Mouse (Mus musculus): ENCODE data around the gene Hmgcs2. TPM values are rescaled to one million over a fixed set of nuclear protein-coding genes. Genes with fewer than 3 reads are reported as not detected.

Gene Hmgcs2
- polyA plus RNA-seq, 1 experiment from 2014 or later: 10.8 TPM

- Histone ChIP-seq H3K4me3 (replicated peaks; ENCODE audit: low read length) (no peak overlapping the region), H3K27ac (ENCODE audit: low read length) (no peak overlapping the region), H3K27me3 (replicated peaks; ENCODE audit: control insufficient read depth, insufficient read depth, low read length) (no peaks in the 10 kb centered on the region), H3K4me2 (ENCODE audit: low read length) (no peak overlapping the region), H3K9ac (replicated peaks; ENCODE audit: low read depth, low read length) (no peak overlapping the region), H3K9me3 (ENCODE audit: control insufficient read depth, low read length) (no peaks in the 10 kb centered on the region), H3K36me3 (ENCODE audit: control insufficient read depth, insufficient read depth) (no peaks in the 10 kb centered on the region), H3K4me1 (replicated peaks; ENCODE audit: control insufficient read depth, insufficient read depth, low read length) (peaks cover 26% of the 10 kb centered on the region)
- 86% methylated on average over 17 of the region's 17 CpGs for WGBS
- no peak for ATAC-seq
Measured at GRCm38 (mm10) chr3:98340818-98341594, 60.8 kb downstream of the Hmgcs2 start.

- no peaks in the 10 kb centered on the region for H3K36me3 ChIP-seq (ENCODE audit: control insufficient read depth, insufficient read depth)
- H3K4me2 ChIP-seq (ENCODE audit: low read length): no peak overlapping the region
- peaks cover 6% of the 10 kb centered on the region for H3K4me1 ChIP-seq (replicated peaks; ENCODE audit: control insufficient read depth, insufficient read depth, low read length)
- H3K9me3 ChIP-seq (ENCODE audit: control insufficient read depth, low read length): no peaks in the 10 kb centered on the region
- H3K27me3 ChIP-seq (replicated peaks; ENCODE audit: control insufficient read depth, insufficient read depth, low read length): no peaks in the 10 kb centered on the region
- no peak overlapping the region for H3K4me3 ChIP-seq (replicated peaks; ENCODE audit: low read length)
- ATAC-seq: no peak
- no peak overlapping the region for H3K9ac ChIP-seq (replicated peaks; ENCODE audit: low read depth, low read length)
- WGBS: 86% methylated on average over 3 of the region's 3 CpGs
- no peak overlapping the region for H3K27ac ChIP-seq (ENCODE audit: low read length)
Measured at GRCm38 (mm10) chr3:98343235-98343634, 63.0 kb downstream of the Hmgcs2 start.

DNA sequence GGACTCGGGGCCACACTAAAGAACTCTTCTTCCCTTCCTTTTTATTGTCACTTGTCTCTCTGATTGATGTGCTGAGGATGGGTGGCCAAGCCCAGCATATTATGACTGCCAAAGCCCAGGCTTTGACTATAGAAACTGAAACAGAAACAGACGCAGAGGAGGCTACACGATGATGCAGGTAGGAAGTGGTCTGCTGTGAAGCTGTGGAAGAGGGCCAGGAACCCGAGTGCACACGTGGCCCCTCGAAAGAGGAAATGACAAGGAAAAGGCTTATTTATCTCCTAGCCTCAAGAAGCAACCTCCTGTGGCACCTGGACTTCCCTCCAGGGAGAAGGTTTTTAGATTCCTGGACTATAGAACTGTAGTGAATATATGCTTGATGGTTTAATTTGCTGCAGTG is 67.9 kb downstream of the Hmgcs2 start:
- Histone ChIP-seq H3K36me3 (ENCODE audit: control insufficient read depth, insufficient read depth) (no peaks in the 10 kb centered on the region), H3K9me3 (ENCODE audit: control insufficient read depth, low read length) (no peaks in the 10 kb centered on the region), H3K4me1 (replicated peaks; ENCODE audit: control insufficient read depth, insufficient read depth, low read length) (no peaks in the 10 kb centered on the region; the same call in 1 of the 2 replicates), H3K4me3 (replicated peaks; ENCODE audit: low read length) (no peak overlapping the region), H3K9ac (replicated peaks; ENCODE audit: low read depth, low read length) (no peak overlapping the region), H3K27me3 (replicated peaks; ENCODE audit: control insufficient read depth, insufficient read depth, low read length) (no peaks in the 10 kb centered on the region), H3K4me2 (ENCODE audit: low read length) (no peak overlapping the region), H3K27ac (ENCODE audit: low read length) (no peak overlapping the region)
- WGBS: 84% methylated on average over 6 of the region's 6 CpGs
- ATAC-seq: no peak

DNA sequence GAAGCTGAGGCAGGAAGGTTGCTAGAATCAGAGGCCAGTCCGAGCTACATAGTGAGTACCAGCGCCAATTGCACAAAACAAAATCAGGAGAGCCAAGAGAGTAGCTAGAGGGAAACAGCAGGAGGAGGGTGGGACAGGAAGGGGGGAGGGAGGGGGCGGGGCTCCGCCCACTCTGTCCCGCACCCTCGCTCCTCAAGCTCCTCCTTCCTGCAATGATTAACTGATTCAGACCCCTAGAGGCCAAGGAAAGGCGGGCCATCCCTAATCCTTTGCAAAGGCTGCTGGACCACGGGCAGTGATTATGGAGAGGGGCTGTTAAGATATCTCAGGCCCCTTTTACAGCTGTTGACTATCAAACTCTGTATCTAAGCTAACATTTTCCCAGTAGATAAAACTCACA is 68.5 kb downstream of the Hmgcs2 start:
- H3K4me2 ChIP-seq (ENCODE audit: low read length): no peak overlapping the region
- no peaks in the 10 kb centered on the region for H3K27me3 ChIP-seq (replicated peaks; ENCODE audit: control insufficient read depth, insufficient read depth, low read length)
- no peak overlapping the region for H3K27ac ChIP-seq (ENCODE audit: low read length)
- H3K4me1 ChIP-seq (replicated peaks; ENCODE audit: control insufficient read depth, insufficient read depth, low read length): no peaks in the 10 kb centered on the region; the same call in 1 of the 2 replicates
- no peaks in the 10 kb centered on the region for H3K9me3 ChIP-seq (ENCODE audit: control insufficient read depth, low read length)
- peak; percentile 52; the same call in 1 of the 2 replicates for ATAC-seq
- H3K4me3 ChIP-seq (replicated peaks; ENCODE audit: low read length): no peak overlapping the region
- H3K36me3 ChIP-seq (ENCODE audit: control insufficient read depth, insufficient read depth): no peaks in the 10 kb centered on the region
- WGBS: 11% methylated on average over 8 of the region's 8 CpGs
- no peak overlapping the region for H3K9ac ChIP-seq (replicated peaks; ENCODE audit: low read depth, low read length)

DNA sequence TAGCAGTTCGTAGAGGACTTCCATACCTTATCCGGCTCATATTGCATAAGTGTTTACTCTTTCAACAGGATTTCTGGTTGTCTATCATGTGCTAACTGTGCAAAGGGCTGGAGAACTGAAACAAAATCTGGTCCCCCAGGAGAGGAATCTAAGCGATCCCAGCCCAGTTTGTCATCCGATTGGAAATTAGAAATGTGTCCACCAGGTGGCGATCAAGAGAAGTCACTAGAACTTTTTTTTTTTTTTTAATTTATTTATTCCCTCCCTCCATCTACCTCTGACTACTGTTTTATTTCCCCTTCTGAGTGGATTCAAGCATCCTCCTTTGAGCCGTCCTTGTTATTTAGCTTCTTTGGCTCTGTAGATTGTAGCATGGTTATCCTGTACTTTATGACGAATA is 73.7 kb downstream of the Hmgcs2 start:
- Histone ChIP-seq H3K27me3 (replicated peaks; ENCODE audit: control insufficient read depth, insufficient read depth, low read length) (no peaks in the 10 kb centered on the region), H3K36me3 (ENCODE audit: control insufficient read depth, insufficient read depth) (no peaks in the 10 kb centered on the region), H3K4me1 (replicated peaks; ENCODE audit: control insufficient read depth, insufficient read depth, low read length) (no peaks in the 10 kb centered on the region; the same call in 1 of the 2 replicates), H3K9me3 (ENCODE audit: control insufficient read depth, low read length) (no peaks in the 10 kb centered on the region), H3K4me2 (ENCODE audit: low read length) (no peak overlapping the region), H3K27ac (ENCODE audit: low read length) (no peak overlapping the region), H3K9ac (replicated peaks; ENCODE audit: low read depth, low read length) (no peak overlapping the region), H3K4me3 (replicated peaks; ENCODE audit: low read length) (no peak overlapping the region)
- ATAC-seq: peak; percentile 49; the same call in 1 of the 2 replicates
- WGBS: 35% methylated on average over 7 of the region's 7 CpGs

- H3K27ac ChIP-seq (ENCODE audit: low read length): no peak overlapping the region
- H3K36me3 ChIP-seq (ENCODE audit: control insufficient read depth, insufficient read depth): no peaks in the 10 kb centered on the region
- H3K4me1 ChIP-seq (replicated peaks; ENCODE audit: control insufficient read depth, insufficient read depth, low read length): no peaks in the 10 kb centered on the region
- no peak overlapping the region for H3K4me2 ChIP-seq (ENCODE audit: low read length)
- WGBS: 53% methylated on average over 10 of the region's 10 CpGs
- ATAC-seq: 0 out of 2 replicates have a peak, but pooled peaks have one; percentile 38
- no peaks in the 10 kb centered on the region for H3K27me3 ChIP-seq (replicated peaks; ENCODE audit: control insufficient read depth, insufficient read depth, low read length)
- no peak overlapping the region for H3K9ac ChIP-seq (replicated peaks; ENCODE audit: low read depth, low read length)
- no peaks in the 10 kb centered on the region for H3K9me3 ChIP-seq (ENCODE audit: control insufficient read depth, low read length)
- no peak overlapping the region for H3K4me3 ChIP-seq (replicated peaks; ENCODE audit: low read length)
Measured at GRCm38 (mm10) chr3:98355344-98356025, 75.2 kb downstream of the Hmgcs2 start.

DNA sequence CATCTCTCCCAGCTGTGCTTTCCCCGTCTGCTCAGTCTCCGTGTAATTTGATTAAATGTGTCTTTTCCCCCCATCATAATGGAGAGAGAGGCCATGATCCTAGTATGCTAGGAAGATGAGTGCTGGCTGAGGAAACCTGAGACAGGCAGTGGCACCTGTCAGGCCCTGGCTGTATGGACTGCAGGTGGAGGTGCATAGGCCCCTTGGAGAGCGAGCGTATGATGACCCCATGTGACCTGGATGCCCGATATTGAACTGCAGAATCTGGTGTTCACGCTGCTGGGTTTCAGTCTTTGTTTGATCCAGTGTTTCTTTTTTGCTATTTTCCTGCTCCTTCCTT is 75.8 kb downstream of the Hmgcs2 start:
- H3K9me3 ChIP-seq (ENCODE audit: control insufficient read depth, low read length): no peaks in the 10 kb centered on the region
- H3K4me3 ChIP-seq (replicated peaks; ENCODE audit: low read length): no peak overlapping the region
- no peak for ATAC-seq
- H3K27ac ChIP-seq (ENCODE audit: low read length): no peak overlapping the region
- H3K36me3 ChIP-seq (ENCODE audit: control insufficient read depth, insufficient read depth): no peaks in the 10 kb centered on the region
- H3K4me2 ChIP-seq (ENCODE audit: low read length): no peak overlapping the region
- WGBS: 66% methylated on average over 6 of the region's 6 CpGs
- H3K27me3 ChIP-seq (replicated peaks; ENCODE audit: control insufficient read depth, insufficient read depth, low read length): no peaks in the 10 kb centered on the region
- H3K4me1 ChIP-seq (replicated peaks; ENCODE audit: control insufficient read depth, insufficient read depth, low read length): no peaks in the 10 kb centered on the region
- H3K9ac ChIP-seq (replicated peaks; ENCODE audit: low read depth, low read length): no peak overlapping the region

DNA sequence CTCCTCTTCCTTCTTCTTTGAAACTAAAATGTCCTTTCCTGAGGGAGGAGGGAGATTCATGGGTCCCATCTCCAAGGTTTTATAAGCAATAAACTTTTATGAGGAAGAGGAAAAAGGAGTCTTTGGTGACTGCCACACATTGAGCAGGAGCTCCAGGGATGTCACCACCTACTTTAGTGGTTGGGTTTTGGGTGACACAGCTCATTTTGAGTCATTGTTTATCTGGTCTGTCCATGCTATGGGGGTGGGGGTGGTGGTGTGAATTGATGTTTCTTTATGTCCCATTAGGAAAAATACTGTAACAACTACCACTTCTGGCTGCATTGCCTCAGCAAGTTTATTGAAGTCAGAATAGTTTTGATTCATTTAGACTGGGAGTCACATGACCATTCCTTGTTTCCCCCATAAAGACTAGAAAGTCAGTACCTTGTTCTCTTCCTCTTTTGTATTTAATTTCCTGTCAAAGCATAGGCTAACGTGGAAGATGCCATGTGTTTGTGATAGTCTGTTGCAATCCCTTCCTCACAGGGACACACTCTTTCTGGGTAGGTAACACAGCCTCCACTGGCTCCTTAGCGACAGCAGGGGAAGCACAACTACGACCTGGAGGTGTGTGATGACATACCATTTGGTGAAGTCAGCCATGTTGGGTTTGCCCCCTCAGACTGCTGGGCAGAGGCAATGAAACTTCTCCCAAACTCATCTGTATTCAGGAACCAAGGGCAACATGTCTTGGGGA is 76.6 kb downstream of the Hmgcs2 start:
- Histone ChIP-seq H3K4me1 (replicated peaks; ENCODE audit: control insufficient read depth, insufficient read depth, low read length) (no peaks in the 10 kb centered on the region), H3K9ac (replicated peaks; ENCODE audit: low read depth, low read length) (no peak overlapping the region), H3K9me3 (ENCODE audit: control insufficient read depth, low read length) (no peaks in the 10 kb centered on the region), H3K27me3 (replicated peaks; ENCODE audit: control insufficient read depth, insufficient read depth, low read length) (no peaks in the 10 kb centered on the region), H3K27ac (ENCODE audit: low read length) (no peak overlapping the region), H3K4me2 (ENCODE audit: low read length) (no peak overlapping the region), H3K4me3 (replicated peaks; ENCODE audit: low read length) (no peak overlapping the region), H3K36me3 (ENCODE audit: control insufficient read depth, insufficient read depth) (no peaks in the 10 kb centered on the region)
- no peak for ATAC-seq
- 70% methylated on average over 3 of the region's 3 CpGs for WGBS
